Mouse (Mus musculus): Measurements from ENCODE around the gene 1700011L22Rik.

Gene 1700011L22Rik

GRCm38 (mm10) chr8:79164336-79164735 lies 84.0 kb downstream of the 1700011L22Rik start:
- peak; percentile 24 for DNase-seq

DNA sequence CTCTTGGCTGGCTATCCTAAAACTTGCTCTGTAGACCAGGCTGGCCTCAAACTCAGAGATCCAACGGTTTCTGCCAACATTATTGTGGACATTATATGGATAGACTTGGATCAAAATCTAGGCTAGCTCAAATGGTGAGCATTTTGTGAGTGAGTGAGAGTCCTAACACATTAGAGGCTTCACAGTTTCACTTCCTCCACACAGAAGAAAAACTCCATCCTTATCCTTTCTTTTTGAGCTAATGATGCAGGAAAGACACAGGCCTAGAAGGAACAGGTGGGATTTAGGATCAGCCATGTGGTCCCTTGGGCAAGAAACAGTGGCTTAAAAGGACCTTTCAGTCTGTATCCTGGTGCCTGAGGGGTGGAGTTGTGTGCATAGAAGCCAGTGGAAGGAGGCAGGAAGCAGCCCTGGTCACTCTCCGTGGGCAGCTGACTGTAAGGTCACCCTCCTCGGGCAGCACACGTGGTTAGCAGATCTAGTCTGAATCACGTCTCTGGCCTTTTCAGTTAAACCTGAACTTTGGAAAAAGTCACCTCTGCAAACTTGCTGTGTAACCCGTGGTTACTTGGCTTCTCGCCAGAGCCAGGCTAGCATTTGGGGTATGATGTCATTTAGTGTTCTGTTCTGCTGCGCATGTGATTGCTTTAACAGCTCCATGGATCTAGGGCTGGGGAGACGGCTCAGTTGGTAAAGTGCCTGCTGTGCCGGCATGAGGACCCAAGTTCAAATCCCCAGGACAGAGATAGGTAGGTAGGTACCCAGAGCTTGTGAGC lies 85.6 kb downstream of the 1700011L22Rik start:
- DNase-seq, result peak; percentile 50

- DNase-seq, result no peak
Observed at GRCm38 (mm10) chr8:79161172-79161778, 87.1 kb downstream of the 1700011L22Rik start.

Data from retina, postnatal 1 day (tissue).